Mouse (Mus musculus): ENCODE measurements around the gene Agpat1. TPM values are rescaled to one million over a fixed set of nuclear protein-coding genes. Genes with fewer than 3 reads are reported as not detected.

The Agpat1 gene
- polyA plus RNA-seq, 1 experiment: 245 TPM

GRCm38 (mm10) chr17:34585121-34585520, 18.9 kb upstream of the Agpat1 start:
- no peaks in the 10 kb centered on the region for H3K36me3 ChIP-seq (ENCODE audit: control insufficient read depth, insufficient read depth, low read length)
- no peak for TF ChIP-seq POLR2A (IDR thresholded peaks at IDR 0.05; ENCODE audit: low read depth, low read length)
- no peak for TF ChIP-seq CTCF (conservative IDR thresholded peaks at IDR 0.05; ENCODE audit: insufficient read depth, insufficient read length, low read depth, low read length)
- H3K27ac ChIP-seq (ENCODE audit: insufficient read depth, low read depth, low read length): no peak overlapping the region
- no peak overlapping the region for H3K4me3 ChIP-seq (ENCODE audit: insufficient read depth, low read depth, low read length)
- no peak for DNase-seq
- H3K27me3 ChIP-seq (replicated peaks; ENCODE audit: control insufficient read depth, insufficient read depth, low read length): no peaks in the 10 kb centered on the region
- peaks cover 5% of the 10 kb centered on the region; the same call in 1 of the 2 replicates for H3K4me1 ChIP-seq (ENCODE audit: control insufficient read depth, insufficient read depth, low read length)
- 92% methylated on average over 8 of the region's 8 CpGs for WGBS

DNA sequence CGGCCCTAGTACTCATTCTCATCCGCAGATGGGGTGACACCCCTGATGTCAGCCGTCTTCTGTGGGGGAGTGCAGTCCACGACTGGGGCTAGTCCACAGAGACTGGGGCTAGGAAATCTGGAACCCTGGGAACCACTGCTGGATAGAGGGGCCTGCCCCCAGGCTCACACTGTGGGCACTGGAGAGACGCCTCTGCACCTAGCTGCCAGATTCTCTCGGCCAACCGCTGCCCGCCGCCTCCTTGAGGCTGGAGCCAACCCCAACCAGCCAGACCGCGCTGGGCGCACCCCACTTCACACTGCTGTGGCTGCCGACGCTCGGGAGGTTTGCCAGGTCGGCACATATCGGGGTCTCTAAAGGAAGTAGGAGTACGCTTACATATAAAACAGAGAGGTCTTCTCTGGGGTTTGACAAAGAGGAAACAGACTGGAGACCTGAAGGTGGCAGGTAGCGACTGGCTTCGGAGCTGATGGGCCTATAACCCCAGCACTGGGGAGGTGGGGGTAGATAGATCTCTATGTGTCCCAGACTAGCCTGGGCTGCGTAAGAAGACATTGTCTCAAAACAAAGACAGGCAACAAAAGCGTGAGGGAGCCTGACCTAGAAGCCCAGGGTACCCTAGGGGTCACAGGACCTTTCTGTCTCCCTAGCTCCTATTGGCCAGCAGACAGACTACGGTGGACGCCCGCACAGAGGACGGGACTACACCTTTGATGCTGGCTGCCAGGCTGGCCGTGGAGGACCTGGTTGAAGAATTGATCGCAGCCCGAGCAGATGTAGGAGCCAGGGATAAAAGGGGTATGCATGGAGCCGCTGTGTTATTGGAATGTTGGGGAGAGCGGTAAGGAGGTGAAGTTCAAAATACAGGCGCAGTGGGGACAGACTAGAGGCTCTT, 17.9 kb upstream of the Agpat1 start:
- Histone ChIP-seq H3K4me3 (ENCODE audit: insufficient read depth, low read depth, low read length) (peak overlapping the region; percentile 69; the same call in 1 of the 2 replicates), H3K27ac (ENCODE audit: insufficient read depth, low read depth, low read length) (no peak overlapping the region), H3K36me3 (ENCODE audit: control insufficient read depth, insufficient read depth, low read length) (no peaks in the 10 kb centered on the region), H3K27me3 (replicated peaks; ENCODE audit: control insufficient read depth, insufficient read depth, low read length) (no peaks in the 10 kb centered on the region), H3K4me1 (ENCODE audit: control insufficient read depth, insufficient read depth, low read length) (peaks cover 9% of the 10 kb centered on the region; the same call in 1 of the 2 replicates)
- DNase-seq: no peak
- TF ChIP-seq POLR2A (IDR thresholded peaks at IDR 0.05; ENCODE audit: low read depth, low read length) (no peak), CTCF (conservative IDR thresholded peaks at IDR 0.05; ENCODE audit: insufficient read depth, insufficient read length, low read depth, low read length) (no peak)
- WGBS: 41% methylated on average over 32 of the region's 32 CpGs

DNA sequence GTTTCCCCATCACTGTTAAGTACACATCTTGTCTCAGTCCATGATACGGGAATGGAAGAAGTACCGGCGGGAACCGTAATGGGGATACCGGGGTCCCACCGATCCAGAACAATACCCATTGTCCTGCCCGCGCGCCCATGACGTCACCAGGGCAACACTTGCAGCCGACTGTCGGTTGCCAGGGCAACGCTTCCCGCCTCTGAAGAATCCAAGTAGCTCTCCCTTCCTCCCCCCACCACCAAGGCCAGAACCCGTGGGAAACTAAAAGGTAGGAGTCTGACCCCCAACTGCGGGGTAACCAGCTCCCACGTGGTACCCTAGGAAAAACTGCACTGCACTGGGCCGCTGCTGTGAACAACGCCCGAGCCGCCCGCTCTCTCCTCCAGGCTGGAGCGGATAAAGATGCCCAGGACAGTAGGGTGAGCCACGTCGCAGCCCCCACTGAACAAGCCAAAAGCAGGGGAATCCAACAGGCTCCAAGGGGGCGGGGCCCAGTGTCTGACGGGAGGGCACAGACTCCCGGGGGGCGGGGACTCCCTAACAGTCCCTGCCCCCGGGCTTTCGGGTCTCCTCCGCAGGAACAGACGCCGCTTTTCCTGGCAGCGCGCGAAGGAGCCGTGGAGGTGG, 17.2 kb upstream of the Agpat1 start:
- Histone ChIP-seq H3K4me3 (ENCODE audit: insufficient read depth, low read depth, low read length) (peak overlapping the region; percentile 69), H3K36me3 (ENCODE audit: control insufficient read depth, insufficient read depth, low read length) (no peaks in the 10 kb centered on the region), H3K27ac (ENCODE audit: insufficient read depth, low read depth, low read length) (peak overlapping the region; percentile 93), H3K27me3 (replicated peaks; ENCODE audit: control insufficient read depth, insufficient read depth, low read length) (no peaks in the 10 kb centered on the region), H3K4me1 (ENCODE audit: control insufficient read depth, insufficient read depth, low read length) (peaks cover 12% of the 10 kb centered on the region; the same call in 1 of the 2 replicates)
- no peak for TF ChIP-seq CTCF (conservative IDR thresholded peaks at IDR 0.05; ENCODE audit: insufficient read depth, insufficient read length, low read depth, low read length)
- no peak for TF ChIP-seq POLR2A (IDR thresholded peaks at IDR 0.05; ENCODE audit: low read depth, low read length)
- peak; percentile 88 for DNase-seq
- under 1% methylated on average over 38 of the region's 38 CpGs for WGBS

DNA sequence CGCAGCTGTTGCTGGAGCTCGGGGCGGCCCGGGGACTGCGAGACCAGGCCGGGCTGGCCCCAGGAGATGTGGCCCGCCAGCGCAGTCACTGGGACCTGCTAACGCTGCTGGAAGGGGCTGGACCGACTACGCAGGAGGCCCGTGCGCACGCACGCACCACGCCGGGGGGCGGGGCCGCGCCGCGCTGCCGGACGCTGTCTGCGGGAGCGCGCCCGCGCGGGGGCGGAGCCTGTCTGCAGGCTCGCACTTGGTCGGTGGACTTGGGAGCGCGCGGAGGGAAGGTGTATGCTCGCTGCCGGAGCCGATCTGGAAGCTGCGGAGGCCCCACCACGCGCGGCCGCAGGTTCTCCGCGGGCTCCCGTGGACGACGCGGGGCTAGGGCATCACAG, 16.6 kb upstream of the Agpat1 start:
- TF ChIP-seq CTCF (conservative IDR thresholded peaks at IDR 0.05; ENCODE audit: insufficient read depth, insufficient read length, low read depth, low read length) (no peak), POLR2A (IDR thresholded peaks at IDR 0.05; ENCODE audit: low read depth, low read length) (peak; percentile 86)
- peak overlapping the region; percentile 93 for H3K27ac ChIP-seq (ENCODE audit: insufficient read depth, low read depth, low read length)
- H3K27me3 ChIP-seq (replicated peaks; ENCODE audit: control insufficient read depth, insufficient read depth, low read length): no peaks in the 10 kb centered on the region
- no peaks in the 10 kb centered on the region for H3K36me3 ChIP-seq (ENCODE audit: control insufficient read depth, insufficient read depth, low read length)
- DNase-seq: peak; percentile 99
- H3K4me3 ChIP-seq (ENCODE audit: insufficient read depth, low read depth, low read length): peak overlapping the region; percentile 69
- under 1% methylated on average over 50 of the region's 50 CpGs for WGBS
- H3K4me1 ChIP-seq (ENCODE audit: control insufficient read depth, insufficient read depth, low read length): peaks cover 12% of the 10 kb centered on the region; the same call in 1 of the 2 replicates

DNA sequence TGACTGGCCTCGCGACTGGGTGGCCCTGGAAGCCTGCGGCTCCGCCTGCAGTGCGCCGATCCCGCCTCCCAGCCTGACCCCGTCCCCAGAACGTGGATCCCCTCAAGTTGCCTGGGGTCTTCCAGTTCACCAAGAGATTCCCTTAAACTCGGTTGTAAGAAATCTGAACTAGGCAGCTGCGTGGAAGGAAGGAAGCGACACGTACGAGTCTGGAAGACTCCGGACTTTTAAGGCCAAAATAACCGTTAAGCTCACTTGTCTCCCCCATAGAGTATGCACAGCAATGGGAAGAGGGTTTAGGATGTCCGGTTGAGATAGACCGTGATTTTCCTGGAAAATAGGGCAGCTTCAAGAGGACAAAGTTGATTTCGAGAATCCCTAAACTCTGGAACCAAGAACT, 16.2 kb upstream of the Agpat1 start:
- TF ChIP-seq CTCF (conservative IDR thresholded peaks at IDR 0.05; ENCODE audit: insufficient read depth, insufficient read length, low read depth, low read length) (no peak), POLR2A (IDR thresholded peaks at IDR 0.05; ENCODE audit: low read depth, low read length) (no peak)
- peaks cover 12% of the 10 kb centered on the region; the same call in 1 of the 2 replicates for H3K4me1 ChIP-seq (ENCODE audit: control insufficient read depth, insufficient read depth, low read length)
- DNase-seq: no peak
- WGBS: 2% methylated on average over 19 of the region's 19 CpGs
- no peaks in the 10 kb centered on the region for H3K36me3 ChIP-seq (ENCODE audit: control insufficient read depth, insufficient read depth, low read length)
- no peaks in the 10 kb centered on the region for H3K27me3 ChIP-seq (replicated peaks; ENCODE audit: control insufficient read depth, insufficient read depth, low read length)
- H3K4me3 ChIP-seq (ENCODE audit: insufficient read depth, low read depth, low read length): peak overlapping the region; percentile 69
- peak overlapping the region; percentile 79 for H3K27ac ChIP-seq (ENCODE audit: insufficient read depth, low read depth, low read length)

DNA sequence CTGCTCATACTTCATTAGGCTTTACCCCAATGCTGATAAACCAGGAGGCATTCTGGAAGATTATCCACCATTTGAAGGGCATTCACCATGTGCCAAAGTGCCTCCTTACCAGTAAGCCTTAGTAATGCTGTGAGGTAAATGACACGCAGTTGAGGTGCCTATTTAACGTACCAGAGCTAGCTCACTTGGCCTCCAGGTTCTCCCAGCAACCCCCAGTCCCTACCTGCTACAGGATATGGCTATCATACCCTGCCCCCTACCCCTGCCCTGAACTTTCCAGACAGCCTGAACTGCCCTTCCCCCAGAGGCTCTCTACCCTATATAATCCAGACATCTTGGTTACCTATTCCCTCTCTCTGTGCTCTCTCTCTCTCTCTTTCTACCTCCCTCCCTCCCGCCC, 15.3 kb upstream of the Agpat1 start:
- H3K27me3 ChIP-seq (replicated peaks; ENCODE audit: control insufficient read depth, insufficient read depth, low read length): no peaks in the 10 kb centered on the region
- no peak for DNase-seq
- peaks cover 14% of the 10 kb centered on the region for H3K4me1 ChIP-seq (ENCODE audit: control insufficient read depth, insufficient read depth, low read length)
- H3K36me3 ChIP-seq (ENCODE audit: control insufficient read depth, insufficient read depth, low read length): no peaks in the 10 kb centered on the region
- H3K4me3 ChIP-seq (ENCODE audit: insufficient read depth, low read depth, low read length): no peak overlapping the region
- H3K27ac ChIP-seq (ENCODE audit: insufficient read depth, low read depth, low read length): no peak overlapping the region
- WGBS: 79% methylated on average over 3 of the region's 3 CpGs
- no peak for TF ChIP-seq CTCF (conservative IDR thresholded peaks at IDR 0.05; ENCODE audit: insufficient read depth, insufficient read length, low read depth, low read length)
- TF ChIP-seq POLR2A (IDR thresholded peaks at IDR 0.05; ENCODE audit: low read depth, low read length): no peak

DNA sequence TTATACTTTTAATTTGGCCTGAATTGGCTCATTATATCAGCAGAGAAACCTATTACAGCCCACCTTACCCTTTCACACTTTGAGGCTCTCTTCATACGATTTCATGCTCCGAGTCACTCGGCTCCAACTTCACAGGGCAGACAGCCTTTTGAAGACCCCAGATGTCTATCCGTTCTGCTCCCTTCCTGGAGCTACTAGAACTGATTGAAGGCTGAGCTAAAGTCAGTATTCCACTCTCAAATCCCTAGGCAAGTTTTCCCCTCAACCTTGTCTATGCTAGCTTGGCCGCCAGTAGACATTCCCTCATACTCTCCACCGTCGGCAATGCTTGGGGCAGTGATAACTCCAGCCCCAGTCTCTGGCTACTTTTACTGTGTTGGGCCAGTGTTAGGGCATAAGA, 14.9 kb upstream of the Agpat1 start:
- DNase-seq: no peak
- Histone ChIP-seq H3K27ac (ENCODE audit: insufficient read depth, low read depth, low read length) (peak overlapping the region; percentile 61; the same call in 1 of the 2 replicates), H3K36me3 (ENCODE audit: control insufficient read depth, insufficient read depth, low read length) (no peaks in the 10 kb centered on the region; the same call in 1 of the 2 replicates), H3K4me1 (ENCODE audit: control insufficient read depth, insufficient read depth, low read length) (peaks cover 16% of the 10 kb centered on the region), H3K4me3 (ENCODE audit: insufficient read depth, low read depth, low read length) (peak overlapping the region; percentile 13; the same call in 1 of the 2 replicates), H3K27me3 (replicated peaks; ENCODE audit: control insufficient read depth, insufficient read depth, low read length) (no peaks in the 10 kb centered on the region)
- 41% methylated on average over 7 of the region's 7 CpGs for WGBS
- TF ChIP-seq CTCF (conservative IDR thresholded peaks at IDR 0.05; ENCODE audit: insufficient read depth, insufficient read length, low read depth, low read length): no peak
